Mouse (Mus musculus) cerebellum, postnatal 36 days (tissue): ENCODE data around the gene Ism2.
A peak's percentile ranks its signal among the peaks of the same experiment; 100 is the strongest.
"Not testable (repeated sequence)": the region's sequence is repeated elsewhere in the genome, so short reads cannot be mapped to it uniquely, and the experiment has no call there.

ENCODE experiments used
- DNase-seq, 2 experiments: peaks; one replicate each; pipeline ENCODE4 v3.0.0; 2021 to 2022; ENCODE audit warnings: mixed read lengths in 2 of 2

Gene Ism2

DNA sequence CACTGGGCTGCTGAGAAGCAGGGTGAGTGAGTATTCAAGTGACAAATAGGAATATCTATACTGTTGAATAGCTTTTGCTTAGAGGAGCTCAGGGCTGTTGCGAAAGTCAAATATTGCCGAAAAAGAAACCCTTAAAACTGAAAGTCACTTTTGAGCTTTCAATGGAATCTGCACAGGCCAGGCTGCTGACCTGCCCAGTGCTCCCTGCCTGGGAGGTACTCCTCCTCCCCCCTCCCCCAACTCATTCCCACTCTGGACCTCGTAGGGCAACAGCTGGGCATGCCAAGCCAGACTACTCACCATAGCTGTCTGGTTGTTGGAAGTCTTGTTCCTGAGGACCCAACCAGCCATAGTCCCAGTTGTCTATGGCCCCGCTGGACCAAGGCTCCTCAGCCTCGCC is 14.8 kb downstream of the Ism2 start:
- DNase-seq = no peak

DNA sequence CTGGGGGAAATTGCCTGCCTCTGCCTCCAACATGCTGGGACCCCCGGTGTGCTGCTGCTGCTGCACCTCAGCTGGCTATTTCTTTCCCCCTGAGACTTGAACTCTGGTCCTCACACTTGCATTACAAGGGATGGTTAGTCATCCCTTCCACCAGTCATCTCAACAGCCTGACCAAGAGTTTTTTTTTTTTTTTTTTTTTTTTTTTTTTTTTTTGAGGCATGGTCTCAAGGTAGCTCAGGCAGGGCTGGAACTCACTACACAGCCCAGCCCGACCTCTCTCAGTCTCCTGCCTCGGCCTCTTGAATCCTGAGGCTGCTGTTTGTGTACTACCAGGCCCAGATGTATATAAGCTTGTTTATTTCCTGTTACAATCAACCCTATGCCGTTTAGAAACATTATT is 15.2 kb downstream of the Ism2 start:
- DNase-seq = no peak

- no peak for DNase-seq
These were observed 15.8 kb downstream of the Ism2 start for GRCm38 (mm10) chr12:87283706-87284105.

- DNase-seq = no peak
These were observed 16.8 kb downstream of the Ism2 start for GRCm38 (mm10) chr12:87282743-87283142.

DNA sequence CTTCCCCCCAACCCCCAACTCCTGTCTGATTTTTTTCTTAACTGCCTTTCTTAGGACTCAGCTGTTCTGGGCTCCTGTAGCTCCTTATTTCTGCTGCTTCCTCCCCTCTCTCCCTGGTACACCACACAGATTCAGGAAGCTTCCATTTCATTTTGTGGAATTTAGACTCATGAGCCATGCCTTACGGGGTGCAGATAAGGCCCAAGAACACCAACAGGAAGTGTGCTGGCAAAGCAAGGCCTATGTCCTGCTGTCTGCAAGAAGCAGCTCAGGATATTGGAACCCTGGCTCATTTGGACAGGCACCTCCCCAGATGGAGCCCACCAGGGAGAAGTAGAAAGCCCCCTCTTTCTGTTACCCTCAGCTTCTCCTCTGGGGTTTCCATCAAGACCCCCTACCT is 17.7 kb downstream of the Ism2 start:
- DNase-seq = no peak

DNA sequence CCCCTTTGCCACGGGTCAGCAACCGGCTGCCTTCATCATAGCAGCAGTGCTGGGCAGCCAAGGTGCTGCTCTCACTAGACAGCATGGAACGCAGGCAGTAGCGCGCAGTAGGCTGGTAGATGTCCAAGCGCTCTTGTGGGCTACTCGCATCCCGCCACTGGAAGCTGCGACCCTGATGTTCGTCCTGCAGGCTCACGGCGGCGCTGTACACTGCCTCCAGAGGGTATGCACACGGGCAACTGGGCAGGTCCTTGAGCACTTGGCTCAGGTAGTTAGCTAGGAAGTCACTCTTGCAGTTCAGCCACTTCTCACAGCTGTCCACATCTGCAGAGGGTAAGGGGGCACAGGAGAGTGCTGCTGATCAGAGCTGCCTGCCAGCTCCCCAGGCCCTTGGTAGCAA is 19.6 kb downstream of the Ism2 start:
- no peak for DNase-seq

- DNase-seq = no peak
These were observed 20.2 kb downstream of the Ism2 start for GRCm38 (mm10) chr12:87279350-87279749.

DNA sequence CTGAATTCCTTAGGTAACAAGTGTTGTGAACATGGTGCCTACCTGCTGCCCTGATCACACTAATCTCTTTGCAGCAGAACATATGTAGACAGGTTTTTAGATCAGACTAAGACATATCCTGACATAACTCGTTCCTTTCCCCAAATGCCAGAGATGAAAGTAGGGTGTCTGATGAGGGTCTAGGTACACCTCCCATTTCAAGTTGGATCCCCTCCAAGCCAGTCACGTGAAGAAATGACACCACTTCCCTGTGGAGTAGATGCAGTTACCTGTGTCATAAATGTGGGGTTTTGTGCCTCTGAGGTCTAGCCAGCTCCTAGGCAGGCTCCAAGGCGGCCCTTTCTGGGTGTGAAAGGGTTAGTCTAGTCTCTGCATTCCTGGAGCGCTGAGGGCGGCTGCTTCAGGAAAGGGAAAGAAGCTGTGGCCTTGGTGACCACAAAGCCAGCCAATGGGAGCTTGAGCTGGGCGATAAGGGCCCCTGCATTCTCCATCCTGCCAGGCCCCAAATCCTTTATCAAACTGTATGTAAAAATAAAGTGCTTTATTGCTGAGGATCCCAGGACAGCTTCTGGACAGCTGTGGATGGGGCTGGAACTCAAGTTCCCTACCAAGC is 21.3 kb downstream of the Ism2 start:
- DNase-seq = no peak

- DNase-seq = not testable (repeated sequence)
These were observed 22.3 kb downstream of the Ism2 start for GRCm38 (mm10) chr12:87277251-87277650.

GRCm38 (mm10) chr12:87274853-87275831 is 24.4 kb downstream of the Ism2 start:
- DNase-seq = no peak

- DNase-seq = peak; percentile 18 to 33
These were observed 31.8 kb downstream of the Ism2 start for GRCm38 (mm10) chr12:87267682-87268081.

DNA sequence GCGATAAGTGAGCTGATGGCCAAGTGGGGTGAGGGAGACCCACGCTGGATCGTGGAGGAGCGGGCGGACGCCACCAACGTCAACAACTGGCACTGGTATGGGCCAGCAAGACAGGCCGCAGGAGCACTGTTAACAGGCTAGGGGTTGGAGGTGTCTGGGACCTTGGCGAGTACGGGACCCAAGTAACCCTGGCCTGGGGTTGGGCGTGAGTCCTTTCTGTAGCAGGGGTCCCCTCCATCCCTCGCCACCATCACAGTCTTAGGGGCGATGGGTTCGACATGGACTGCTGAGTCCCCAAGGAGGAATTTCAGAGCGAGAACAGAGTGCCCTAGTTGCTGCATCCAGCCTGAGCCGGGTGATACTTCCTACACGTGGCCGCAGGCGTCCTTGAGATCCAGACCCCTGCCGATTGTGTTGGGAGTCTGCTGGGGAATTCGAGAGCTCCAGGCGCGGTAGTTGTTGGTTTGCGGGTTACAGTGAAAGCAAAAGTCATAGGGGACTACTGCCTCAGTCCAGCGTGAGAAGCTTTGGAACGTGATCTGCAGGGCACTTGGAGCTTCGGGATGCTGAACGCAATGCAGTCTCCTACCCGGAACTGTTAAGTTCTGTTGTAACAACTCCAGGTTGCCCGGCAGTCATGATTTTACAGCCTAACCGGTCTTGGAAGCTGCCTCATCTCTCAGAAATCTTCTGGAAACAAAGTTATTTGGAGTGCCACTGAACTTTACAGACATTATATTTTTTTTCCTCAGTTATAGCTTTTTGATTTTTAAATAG is 32.5 kb downstream of the Ism2 start:
- no peak for DNase-seq

DNA sequence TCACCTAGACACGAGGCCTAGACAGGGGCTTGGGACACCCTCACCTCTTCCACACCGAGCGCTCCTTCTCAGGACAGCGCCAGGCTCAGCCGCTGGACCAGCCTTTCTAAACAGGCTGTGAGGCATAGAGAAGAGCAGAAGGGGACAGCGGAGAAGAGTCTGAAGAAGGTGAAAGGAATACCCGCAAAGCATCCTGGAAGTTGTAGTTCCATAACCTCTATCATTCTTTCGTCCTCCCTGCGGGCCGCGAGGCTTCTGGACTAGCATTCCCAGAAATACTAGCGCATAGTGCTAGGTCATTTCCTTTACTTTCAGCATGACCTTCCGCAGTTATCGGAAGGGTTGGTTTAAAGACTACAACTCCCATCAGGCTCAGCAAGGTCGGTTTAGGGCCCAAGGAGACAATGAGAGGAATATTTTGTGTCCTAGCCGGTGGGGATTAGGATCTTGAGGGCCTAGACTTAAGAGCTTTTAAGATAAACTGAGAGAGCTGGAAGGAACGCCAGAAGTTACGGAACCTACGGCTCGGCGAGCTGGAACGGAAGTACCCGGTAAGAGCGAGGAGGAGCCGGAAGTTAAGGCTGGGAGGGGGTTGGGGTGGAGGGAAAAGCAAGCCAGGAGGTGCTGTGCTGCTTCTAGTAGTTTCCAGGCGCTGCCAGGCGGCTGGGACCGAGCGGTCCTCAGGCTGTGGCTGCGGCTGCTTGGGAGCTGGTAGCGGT is 33.2 kb downstream of the Ism2 start, which contains the start of the genes Vipas39 and Ahsa1:
Gene Vipas39 (minus strand): TSS at position 149 of the 719 bp plus-strand sequence.
Gene Ahsa1 (plus strand): TSS at position 372 of the 719 bp plus-strand sequence.
- peak; percentile 83 to 87 for DNase-seq

DNA sequence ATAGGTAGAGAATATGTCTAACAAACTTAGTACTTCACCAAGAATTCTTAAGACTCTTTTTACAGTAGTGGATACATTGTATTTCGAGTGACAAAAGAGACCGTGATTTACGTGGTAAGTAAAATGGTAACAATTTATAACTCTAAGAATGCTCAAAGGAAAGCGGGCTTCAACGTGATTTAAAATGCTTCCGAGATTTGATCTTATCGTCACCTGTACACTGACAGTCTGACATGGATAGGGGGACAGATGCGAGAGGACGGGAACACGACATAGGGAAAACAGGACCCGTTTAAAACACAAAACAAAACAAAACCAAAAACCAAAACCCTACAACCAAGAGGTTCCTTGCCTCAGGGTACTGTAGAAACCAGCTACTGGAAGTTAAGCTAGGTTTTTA is 34.1 kb downstream of the Ism2 start:
- DNase-seq = no peak

DNA sequence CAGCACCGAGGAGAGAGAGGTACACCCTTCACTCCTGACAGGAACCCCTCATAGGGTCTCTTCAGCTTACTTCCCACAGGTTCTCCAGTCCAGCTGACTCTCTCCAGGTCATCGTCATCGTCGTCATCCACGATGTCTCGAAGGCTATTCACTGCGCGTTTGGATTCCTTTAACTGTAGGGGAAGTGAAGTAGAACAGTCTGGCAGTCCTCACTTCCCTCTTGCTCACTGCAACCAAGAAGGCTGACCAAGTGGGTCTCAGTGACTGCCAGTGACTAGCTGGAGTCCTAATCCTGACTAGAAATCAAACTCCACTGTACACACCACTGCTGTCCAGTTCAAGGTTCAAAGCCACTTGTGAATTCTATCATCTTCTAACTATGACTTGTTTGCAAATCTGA is 38.9 kb downstream of the Ism2 start:
- DNase-seq = no peak

- DNase-seq = no peak
These were observed 42.9 kb downstream of the Ism2 start for GRCm38 (mm10) chr12:87256629-87257028.

DNA sequence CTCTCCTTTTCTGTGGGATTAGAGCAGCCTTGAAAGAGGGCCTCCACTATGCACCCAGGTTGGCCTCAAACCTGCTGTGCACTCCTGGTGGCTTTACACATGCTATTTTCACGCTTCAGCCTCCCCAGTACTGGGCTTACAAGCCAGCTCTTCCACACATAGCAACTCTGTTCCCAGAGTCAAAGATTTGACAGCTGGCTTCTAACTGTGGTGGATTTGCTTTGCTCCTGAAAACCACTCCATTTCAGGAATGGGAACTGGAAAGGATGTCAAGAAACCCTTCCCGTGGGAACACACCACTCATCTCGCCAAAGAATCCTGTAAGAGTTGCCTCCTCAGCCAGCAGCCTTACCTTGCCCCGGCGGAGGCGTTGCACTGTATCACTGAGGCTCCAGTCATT is 45.6 kb downstream of the Ism2 start:
- DNase-seq = no peak

GRCm38 (mm10) chr12:87250161-87250560 is 49.3 kb downstream of the Ism2 start:
- no peak for DNase-seq

- DNase-seq = no peak
These were observed 60.9 kb downstream of the Ism2 start, which contains the start of gene Noxred1 for GRCm38 (mm10) chr12:87238632-87239031. Gene Noxred1 (minus strand): TSS chr12:87238732.

- DNase-seq = no peak
These were observed 62.5 kb downstream of the Ism2 start for GRCm38 (mm10) chr12:87236882-87237483.

GRCm38 (mm10) chr12:87230379-87230895 is 69.1 kb downstream of the Ism2 start:
- no peak for DNase-seq

GRCm38 (mm10) chr12:87229633-87230032 is 69.9 kb downstream of the Ism2 start:
- no peak for DNase-seq
